Mouse (Mus musculus) heart, embryonic 10.5 days (tissue): ENCODE results near the gene Jade2. TPM values are rescaled to one million over a fixed set of nuclear protein-coding genes. Genes with fewer than 3 reads are reported as not detected.

Source experiments
- DNase-seq: peaks from one replicate; pipeline ENCODE4 v3.0.0-alpha.2; 2017; ENCODE audit warnings: low spot score
- H3K27ac ChIP-seq: fragments of 300-500 bp; sonication (generic); 2 replicates; pipeline ENCODE4 v1.5.1; 2016; ENCODE audit warnings: mild to moderate bottlenecking
- H3K27me3 ChIP-seq: fragments of 300-500 bp; sonication (generic); 2 replicates; pipeline ENCODE4 v1.6.1; 2016; ENCODE audit warnings: mild to moderate bottlenecking; ENCODE audit not compliant: poor library complexity, insufficient read depth, severe bottlenecking
- H3K36me3 ChIP-seq: fragments of 300-500 bp; sonication (generic); 2 replicates; pipeline ENCODE4 v1.6.1; 2016; ENCODE audit warnings: mild to moderate bottlenecking, moderate library complexity
- H3K4me1 ChIP-seq: fragments of 300-500 bp; sonication (generic); 2 replicates; pipeline ENCODE4 v1.6.1; 2016; ENCODE audit warnings: mild to moderate bottlenecking
- H3K4me3 ChIP-seq: fragments of 300-500 bp; sonication (generic); 2 replicates; pipeline ENCODE4 v1.5.1; 2016; ENCODE audit warnings: mild to moderate bottlenecking, moderate library complexity
- H3K9me3 ChIP-seq: fragments of 300-500 bp; sonication (generic); 2 replicates; pipeline ENCODE4 v1.6.1; 2016; ENCODE audit warnings: mild to moderate bottlenecking, moderate library complexity
- WGBS: fragments of 180-500 bp; shearing (Covaris S2); methylation state at CpG from one replicate; pipeline ENCODE4 v1.1.7; 2016; 5-methylcytosine and 5-hydroxymethylcytosine counted together
- polyA plus RNA-seq: library from polyadenylated mRNA; unstranded; fragments of >200 nt; fragmentation: Nextera tagmentation; extraction: Ambion mirVana; gene quantifications from 2 replicates; pipeline ENCODE4 v1.2.1, GENCODE M21; 2016

Gene Jade2
- polyA plus RNA-seq, 1 experiment from 2014 or later, result 0.82 TPM

- Histone ChIP-seq H3K36me3 (no peaks in the 10 kb centered on the region; the same call in 1 of the 2 replicates), H3K27me3 (peaks cover 11% of the 10 kb centered on the region; the same call in 1 of the 2 replicates)
- 76% methylated on average over 2 of the region's 2 CpGs for WGBS
These were observed 18.3 kb downstream of the Jade2 start for GRCm38 (mm10) chr11:51839106-51839505.

DNA sequence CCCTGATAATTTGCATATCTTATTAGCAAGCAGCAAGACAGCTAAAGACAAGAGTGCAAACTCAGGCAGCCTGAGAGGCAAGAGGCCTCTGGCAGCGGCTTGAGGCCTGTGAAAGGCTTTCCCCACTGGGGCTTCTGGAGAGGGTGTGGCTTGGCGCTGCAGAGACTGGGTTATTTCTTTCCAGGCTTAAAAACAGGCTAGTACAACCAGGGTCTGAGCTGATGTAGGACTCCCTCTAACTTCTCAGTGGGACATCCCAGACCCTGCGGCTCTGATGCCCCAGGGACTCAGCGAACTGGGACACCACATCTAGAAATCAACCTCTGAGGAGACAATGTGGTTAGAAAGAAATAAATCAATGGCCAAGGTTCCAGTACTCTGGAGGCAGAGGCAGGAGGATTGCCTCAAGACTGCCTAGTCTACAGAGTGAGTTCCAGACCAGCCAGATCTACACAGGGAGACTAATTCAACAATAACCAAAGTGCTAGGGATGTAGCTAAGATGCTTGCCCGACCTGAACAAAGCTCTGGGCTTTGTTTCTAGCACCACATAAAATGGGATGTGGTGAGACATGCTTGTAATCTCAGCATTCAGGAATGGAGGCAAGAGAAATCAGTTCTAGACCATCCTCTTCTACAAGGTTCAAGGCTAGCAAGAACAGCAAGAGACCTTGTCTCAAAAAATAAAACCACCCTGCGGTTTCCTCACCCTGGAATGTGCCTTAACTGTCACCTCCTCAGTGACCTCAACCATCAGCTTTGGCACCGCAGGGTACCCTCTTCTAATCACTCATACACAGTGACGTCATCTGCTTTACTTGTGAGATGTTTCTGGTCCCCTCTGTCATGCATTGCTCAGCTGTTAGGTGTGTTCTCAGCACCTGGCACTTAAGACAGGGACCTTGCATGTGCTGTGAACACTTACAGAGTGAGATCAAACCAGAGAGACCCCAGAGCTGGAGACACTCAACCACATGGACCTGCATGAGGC is 20.0 kb downstream of the Jade2 start:
- DNase-seq, result no peak
- Histone ChIP-seq H3K4me3 (no peak overlapping the region), H3K27me3 (peaks cover 7% of the 10 kb centered on the region; the same call in 1 of the 2 replicates), H3K27ac (no peak overlapping the region), H3K36me3 (no peaks in the 10 kb centered on the region; the same call in 1 of the 2 replicates), H3K4me1 (peaks cover 14% of the 10 kb centered on the region), H3K9me3 (no peaks in the 10 kb centered on the region)
- 67% methylated on average over 8 of the region's 8 CpGs for WGBS

More at GRCm38 (mm10) chr11:51839106-51839505, 18.3 kb downstream of the Jade2 start:
- no peak for DNase-seq
- Histone ChIP-seq H3K4me3 (no peak overlapping the region), H3K9me3 (no peaks in the 10 kb centered on the region), H3K4me1 (peaks cover 8% of the 10 kb centered on the region; the same call in 1 of the 2 replicates), H3K27ac (no peak overlapping the region)

GRCm38 (mm10) chr11:51836506-51836905 is 20.9 kb downstream of the Jade2 start:
- Histone ChIP-seq H3K36me3 (no peaks in the 10 kb centered on the region; the same call in 1 of the 2 replicates), H3K9me3 (no peaks in the 10 kb centered on the region), H3K4me1 (peaks cover 20% of the 10 kb centered on the region), H3K27me3 (peaks cover 7% of the 10 kb centered on the region; the same call in 1 of the 2 replicates), H3K27ac (no peak overlapping the region), H3K4me3 (no peak overlapping the region)
- DNase-seq, result no peak
- WGBS, result 84% methylated on average over 6 of the region's 6 CpGs

GRCm38 (mm10) chr11:51835598-51835997 is 21.9 kb downstream of the Jade2 start:
- Histone ChIP-seq H3K27ac (no peak overlapping the region), H3K27me3 (peaks cover 7% of the 10 kb centered on the region; the same call in 1 of the 2 replicates), H3K36me3 (no peaks in the 10 kb centered on the region; the same call in 1 of the 2 replicates), H3K4me1 (peaks cover 16% of the 10 kb centered on the region; the same call in 1 of the 2 replicates), H3K9me3 (no peaks in the 10 kb centered on the region), H3K4me3 (no peak overlapping the region)
- no peak for DNase-seq
- WGBS, result 91% methylated on average over 12 of the region's 12 CpGs

DNA sequence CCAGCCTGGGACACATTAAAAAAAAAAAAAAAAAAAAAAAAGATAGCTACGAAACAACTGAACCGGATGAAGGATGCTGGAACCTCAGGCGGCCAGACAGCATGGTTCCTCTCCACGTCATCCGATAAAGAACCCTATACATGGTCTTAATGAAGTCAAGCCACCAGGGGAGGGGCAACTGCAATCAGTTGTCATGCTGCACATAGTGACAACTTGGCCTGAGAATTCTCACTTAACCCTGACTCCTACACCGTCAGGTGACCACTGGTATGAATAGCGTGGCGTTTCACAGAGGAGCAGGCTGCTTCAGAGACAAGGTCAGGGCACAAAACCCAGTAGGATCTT is 23.4 kb downstream of the Jade2 start:
- no peak for DNase-seq
- Histone ChIP-seq H3K4me3 (no peak overlapping the region), H3K4me1 (peaks cover 16% of the 10 kb centered on the region; the same call in 1 of the 2 replicates), H3K27ac (no peak overlapping the region), H3K36me3 (no peaks in the 10 kb centered on the region; the same call in 1 of the 2 replicates), H3K27me3 (no peaks in the 10 kb centered on the region; the same call in 1 of the 2 replicates), H3K9me3 (no peaks in the 10 kb centered on the region)
- 92% methylated on average over 8 of the region's 8 CpGs for WGBS

GRCm38 (mm10) chr11:51833393-51834066 is 23.9 kb downstream of the Jade2 start:
- H3K4me1 ChIP-seq, result peaks cover 16% of the 10 kb centered on the region; the same call in 1 of the 2 replicates
- WGBS, result 80% methylated on average over 10 of the region's 10 CpGs
- no peaks in the 10 kb centered on the region; the same call in 1 of the 2 replicates for H3K36me3 ChIP-seq
- H3K4me3 ChIP-seq, result no peak overlapping the region
- no peak for DNase-seq
- H3K27ac ChIP-seq, result no peak overlapping the region
- no peaks in the 10 kb centered on the region for H3K27me3 ChIP-seq
- no peaks in the 10 kb centered on the region for H3K9me3 ChIP-seq

GRCm38 (mm10) chr11:51832992-51833391 is 24.5 kb downstream of the Jade2 start:
- Histone ChIP-seq H3K27ac (no peak overlapping the region), H3K27me3 (no peaks in the 10 kb centered on the region), H3K36me3 (no peaks in the 10 kb centered on the region; the same call in 1 of the 2 replicates), H3K4me1 (peaks cover 15% of the 10 kb centered on the region; the same call in 1 of the 2 replicates), H3K4me3 (no peak overlapping the region), H3K9me3 (no peaks in the 10 kb centered on the region)
- WGBS, result 78% methylated on average over 5 of the region's 5 CpGs
- DNase-seq, result no peak

DNA sequence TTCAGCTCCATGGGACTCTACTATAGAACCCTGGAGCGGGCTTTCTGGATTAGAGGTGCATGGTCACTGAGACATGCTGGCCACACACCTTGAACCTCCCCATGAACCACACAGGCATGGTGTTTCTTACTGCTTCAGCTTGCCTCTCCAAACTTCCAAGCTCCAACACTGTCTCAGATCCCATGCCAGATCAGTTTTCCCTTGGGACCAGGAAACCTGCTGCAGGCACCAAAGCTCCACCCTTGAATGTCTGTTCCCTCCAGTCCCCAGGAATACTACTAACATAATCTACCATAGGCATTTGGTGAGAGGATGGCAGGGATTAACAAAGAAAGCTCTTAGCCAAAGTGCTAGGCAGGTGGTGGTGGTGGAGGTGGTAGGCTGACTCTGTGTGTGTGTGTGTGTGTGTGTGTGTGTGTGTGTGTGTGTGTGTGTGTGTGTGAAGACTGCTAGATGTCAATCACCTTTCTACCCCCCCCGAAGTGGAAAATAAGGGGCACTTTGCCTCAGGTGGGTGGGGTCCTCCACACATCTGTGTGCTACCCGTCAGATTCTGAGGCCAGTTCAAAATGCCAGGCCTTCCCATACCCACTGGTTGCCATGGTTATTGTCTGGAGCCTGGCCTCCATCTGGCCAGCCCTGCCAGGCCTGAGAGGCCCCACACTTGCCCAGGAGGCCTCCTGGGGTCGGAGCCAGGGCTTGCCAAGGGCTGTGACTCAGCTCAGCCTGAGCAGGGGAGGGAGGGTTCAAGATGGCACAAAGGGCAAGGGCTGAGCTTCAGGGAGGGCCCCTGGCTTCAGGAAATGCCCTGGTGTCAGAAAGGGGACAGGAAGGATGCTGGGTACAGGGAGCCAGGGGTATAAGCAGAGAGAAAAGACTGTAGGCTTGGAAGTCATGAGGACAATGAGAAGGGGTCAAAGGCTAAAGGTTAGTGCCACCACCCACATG is 25.2 kb downstream of the Jade2 start:
- Histone ChIP-seq H3K9me3 (no peaks in the 10 kb centered on the region), H3K27me3 (no peaks in the 10 kb centered on the region), H3K4me1 (peaks cover 12% of the 10 kb centered on the region; the same call in 1 of the 2 replicates), H3K4me3 (no peak overlapping the region), H3K27ac (no peak overlapping the region), H3K36me3 (no peaks in the 10 kb centered on the region; the same call in 1 of the 2 replicates)
- WGBS, result 76% methylated on average over 3 of the region's 4 CpGs
- DNase-seq, result no peak

GRCm38 (mm10) chr11:51824867-51825424 is 32.5 kb downstream of the Jade2 start:
- Histone ChIP-seq H3K27me3 (peaks cover 4% of the 10 kb centered on the region; the same call in 1 of the 2 replicates), H3K27ac (no peak overlapping the region), H3K4me3 (no peak overlapping the region), H3K36me3 (peaks cover 3% of the 10 kb centered on the region; the same call in 1 of the 2 replicates), H3K9me3 (no peaks in the 10 kb centered on the region), H3K4me1 (no peaks in the 10 kb centered on the region)
- 82% methylated on average over 19 of the region's 19 CpGs for WGBS
- no peak for DNase-seq

GRCm38 (mm10) chr11:51823963-51824753 is 33.3 kb downstream of the Jade2 start:
- 85% methylated on average over 3 of the region's 3 CpGs for WGBS
- H3K4me1 ChIP-seq, result no peaks in the 10 kb centered on the region
- no peak overlapping the region for H3K27ac ChIP-seq
- H3K27me3 ChIP-seq, result peaks cover 4% of the 10 kb centered on the region; the same call in 1 of the 2 replicates
- no peak for DNase-seq
- no peak overlapping the region for H3K4me3 ChIP-seq
- no peaks in the 10 kb centered on the region for H3K9me3 ChIP-seq
- H3K36me3 ChIP-seq, result peaks cover 3% of the 10 kb centered on the region; the same call in 1 of the 2 replicates

- H3K4me3 ChIP-seq, result no peak overlapping the region
- no peak for DNase-seq
- WGBS, result 76% methylated on average over 11 of the region's 11 CpGs
- H3K9me3 ChIP-seq, result no peaks in the 10 kb centered on the region
- H3K4me1 ChIP-seq, result no peaks in the 10 kb centered on the region
- peaks cover 5% of the 10 kb centered on the region; the same call in 1 of the 2 replicates for H3K27me3 ChIP-seq
- no peak overlapping the region for H3K27ac ChIP-seq
- H3K36me3 ChIP-seq, result peaks cover 3% of the 10 kb centered on the region; the same call in 1 of the 2 replicates
These were observed 34.2 kb downstream of the Jade2 start for GRCm38 (mm10) chr11:51823271-51823670.
